Mouse (Mus musculus) heart, embryonic 14.5 days (tissue): ENCODE measurements around the gene Mpo. TPM values are rescaled to one million over a fixed set of nuclear protein-coding genes. Genes with fewer than 3 reads are reported as not detected.

Source experiments
- ATAC-seq: fragments of 200-750 bp; cut with Nextera tagmentation; 2 replicates; pipeline ENCODE4 v1.8.0; 2017; ENCODE audit warnings: low read depth, moderate TSS enrichment; ENCODE audit not compliant: insufficient number of reproducible peaks, insufficient read depth, low FRiP score
- H3K27ac ChIP-seq, 2 experiments: fragments of 200-500 bp in 1 of 2; fragments of 300-500 bp in 1 of 2; sonication (generic) in 1 of 2; replicated peaks in 1 of 2; 2 replicates each; pipeline ENCODE4 v1.5.1; 2012 to 2014; ENCODE audit warnings: low read depth in 2 of 2, low read length in 2 of 2, control low read depth in 1 of 2, mild to moderate bottlenecking in 1 of 2, mixed read lengths in 1 of 2; ENCODE audit not compliant: control insufficient read depth in 1 of 2, insufficient read depth in 1 of 2
- H3K27me3 ChIP-seq: fragments of 300-500 bp; sonication (generic); 2 replicates; pipeline ENCODE4 v1.6.1; 2014; ENCODE audit warnings: mild to moderate bottlenecking, low read length, control low read depth; ENCODE audit not compliant: control insufficient read depth, insufficient read depth
- H3K36me3 ChIP-seq: fragments of 300-500 bp; sonication (generic); 2 replicates; pipeline ENCODE4 v1.6.1; 2014; ENCODE audit warnings: mild to moderate bottlenecking, control low read depth, low read length, mixed read lengths; ENCODE audit not compliant: control insufficient read depth, insufficient read depth
- H3K4me1 ChIP-seq, 2 experiments: fragments of 200-500 bp in 1 of 2; fragments of 300-500 bp in 1 of 2; sonication (generic) in 1 of 2; 2 replicates each; pipeline ENCODE4 v1.6.1; 2012 to 2014; ENCODE audit warnings: low read length in 2 of 2, control low read depth in 1 of 2, mixed read lengths in 1 of 2; ENCODE audit not compliant: control insufficient read depth in 2 of 2, insufficient read depth in 2 of 2
- H3K4me2 ChIP-seq: fragments of 300-500 bp; sonication (generic); 2 replicates; pipeline ENCODE4 v1.6.1; 2014; ENCODE audit warnings: mild to moderate bottlenecking, low read length
- H3K4me3 ChIP-seq, 2 experiments: fragments of 200-500 bp in 1 of 2; fragments of 300-500 bp in 1 of 2; sonication (generic) in 1 of 2; 2 replicates each; pipeline ENCODE4 v1.5.1; 2012 to 2014; ENCODE audit warnings: low read length in 2 of 2, mild to moderate bottlenecking in 2 of 2, control low read depth in 1 of 2, low read depth in 1 of 2, moderate library complexity in 1 of 2; ENCODE audit not compliant: control insufficient read depth in 1 of 2, insufficient read depth in 1 of 2
- H3K9ac ChIP-seq: fragments of 300-500 bp; sonication (generic); 2 replicates; pipeline ENCODE4 v1.6.1; 2014; ENCODE audit warnings: mild to moderate bottlenecking, low read length
- H3K9me3 ChIP-seq: fragments of 300-500 bp; sonication (generic); 2 replicates; pipeline ENCODE4 v1.6.1; 2016; ENCODE audit warnings: low read length, control low read depth; ENCODE audit not compliant: control insufficient read depth
- WGBS: fragments of 180-500 bp; shearing (Covaris S2); extraction: QIAGEN DNeasy Blood & Tissue Kit; methylation state at CpG from one replicate; pipeline ENCODE4 v1.1.7; 2014; 5-methylcytosine and 5-hydroxymethylcytosine counted together
- polyA plus RNA-seq: library from polyadenylated mRNA; unstranded; fragments of >200 nt; fragmentation: Nextera tagmentation; extraction: Ambion mirVana; gene quantifications from 2 replicates; pipeline ENCODE4 v1.2.1, GENCODE M21; 2014

Gene Mpo
- polyA plus RNA-seq, 1 experiment from 2014 or later: 1.00 TPM

GRCm38 (mm10) chr11:87811396-87811795, 18.0 kb downstream of the Mpo start:
- H3K4me3 ChIP-seq: no peak overlapping the region
- H3K9me3 ChIP-seq: no peaks in the 10 kb centered on the region
- no peaks in the 10 kb centered on the region for H3K4me1 ChIP-seq
- H3K27me3 ChIP-seq: peaks cover 14% of the 10 kb centered on the region
- H3K36me3 ChIP-seq: no peaks in the 10 kb centered on the region
- no peak overlapping the region for H3K9ac ChIP-seq
- no peak overlapping the region for H3K4me2 ChIP-seq
- no peak for ATAC-seq
- 41% methylated on average over 4 of the region's 4 CpGs for WGBS
- H3K27ac ChIP-seq: no peak overlapping the region

GRCm38 (mm10) chr11:87814831-87815230, 21.4 kb downstream of the Mpo start:
- Histone ChIP-seq H3K4me1 (peaks cover 0 to 4% of the 10 kb centered on the region in 2 experiments; a peak in 2 of 4 replicates), H3K36me3 (no peaks in the 10 kb centered on the region), H3K4me3 (no peak overlapping the region), H3K27me3 (peaks cover 28% of the 10 kb centered on the region), H3K27ac (no peak overlapping the region), H3K9ac (no peak overlapping the region), H3K4me2 (no peak overlapping the region), H3K9me3 (no peaks in the 10 kb centered on the region)
- ATAC-seq: no peak
- WGBS: 76% methylated on average over 8 of the region's 8 CpGs

GRCm38 (mm10) chr11:87816707-87817442, 23.5 kb downstream of the Mpo start:
- H3K27me3 ChIP-seq: peaks cover 30% of the 10 kb centered on the region
- no peak for ATAC-seq

GRCm38 (mm10) chr11:87817443-87817773, 24.0 kb downstream of the Mpo start:
- ATAC-seq: no peak
- Histone ChIP-seq H3K4me2 (peak overlapping the region; percentile 74), H3K4me3 (peak overlapping the region in 1 of 2 experiments; percentile 40; a peak in 2 of 4 replicates), H3K36me3 (no peaks in the 10 kb centered on the region), H3K27me3 (peaks cover 35% of the 10 kb centered on the region), H3K9ac (peak overlapping the region; percentile 56; the same call in 1 of the 2 replicates), H3K27ac (no peak overlapping the region), H3K4me1 (peaks cover 0 to 4% of the 10 kb centered on the region in 2 experiments; a peak in 2 of 4 replicates), H3K9me3 (no peaks in the 10 kb centered on the region)
- WGBS: 31% methylated on average over 4 of the region's 4 CpGs

More at GRCm38 (mm10) chr11:87816707-87817442, 23.5 kb downstream of the Mpo start:
- peak overlapping the region; percentile 74 for H3K4me2 ChIP-seq
- peak overlapping the region; percentile 40 to 47 for H3K4me3 ChIP-seq
- no peaks in the 10 kb centered on the region for H3K36me3 ChIP-seq
- no peaks in the 10 kb centered on the region for H3K9me3 ChIP-seq
- no peak overlapping the region for H3K27ac ChIP-seq
- H3K9ac ChIP-seq: peak overlapping the region; percentile 56; the same call in 1 of the 2 replicates
- H3K4me1 ChIP-seq: peaks cover 0 to 4% of the 10 kb centered on the region in 2 experiments; a peak in 2 of 4 replicates
- 3% methylated on average over 31 of the region's 31 CpGs for WGBS

- peaks cover 29% of the 10 kb centered on the region for H3K27me3 ChIP-seq
- H3K36me3 ChIP-seq: no peaks in the 10 kb centered on the region
- ATAC-seq: no peak
- H3K4me3 ChIP-seq: no peak overlapping the region
- no peak overlapping the region for H3K4me2 ChIP-seq
- no peak overlapping the region for H3K27ac ChIP-seq
- peaks cover 0 to 4% of the 10 kb centered on the region in 2 experiments; a peak in 2 of 4 replicates for H3K4me1 ChIP-seq
- 55% methylated on average over 5 of the region's 5 CpGs for WGBS
- H3K9ac ChIP-seq: no peak overlapping the region
- no peaks in the 10 kb centered on the region for H3K9me3 ChIP-seq
Measured at GRCm38 (mm10) chr11:87821502-87821901, 28.1 kb downstream of the Mpo start.

- Histone ChIP-seq H3K4me1 (no peaks in the 10 kb centered on the region), H3K9ac (no peak within 1 kb of the TSS), H3K9me3 (no peaks in the 10 kb centered on the region), H3K4me2 (no peak within 1 kb of the TSS), H3K27ac (no peak within 1 kb of the TSS), H3K27me3 (peaks cover 11% of the 10 kb centered on the region; the same call in 1 of the 2 replicates), H3K4me3 (no peak within 1 kb of the TSS), H3K36me3 (no peaks in the 10 kb centered on the region)
- no peak for ATAC-seq
- 67% methylated on average over 10 of the region's 10 CpGs for WGBS
Measured at GRCm38 (mm10) chr11:87828239-87828900, 35.0 kb downstream of the Mpo start, which contains the start of gene Lpo. Gene Lpo, minus strand, starts transcription at chr11:87828289.

- H3K4me3 ChIP-seq: no peak overlapping the region
- H3K9me3 ChIP-seq: no peaks in the 10 kb centered on the region
- ATAC-seq: 0 out of 2 replicates have a peak, but pooled peaks have one; percentile 75
- no peaks in the 10 kb centered on the region for H3K27me3 ChIP-seq
- peak overlapping the region; percentile 42 for H3K4me2 ChIP-seq
- H3K4me1 ChIP-seq: peaks cover 6 to 19% of the 10 kb centered on the region in 2 experiments
- 26% methylated on average over 8 of the region's 8 CpGs for WGBS
- no peak overlapping the region for H3K9ac ChIP-seq
- no peaks in the 10 kb centered on the region for H3K36me3 ChIP-seq
- H3K27ac ChIP-seq: no peak overlapping the region
Measured at GRCm38 (mm10) chr11:87840676-87841075, 47.3 kb downstream of the Mpo start.
